Mouse (Mus musculus) brain, embryonic 14.5 days (tissue): ENCODE measurements at regions not wholly inside any gene's neighbourhood (a gene's known extent, or its start where the extent isn't known, plus 50 kb on each side); places are given as distances from the start of the nearest gene placed in this dataset.

Experiments used
- CTCF ChIP-seq: fragments of 200-500 bp; IDR thresholded peaks from 2 replicates; pipeline ENCODE4 v1.5.1; 2012; ENCODE audit warnings: inconsistent platforms, mild to moderate bottlenecking, moderate library complexity, borderline replicate concordance; ENCODE audit not compliant: insufficient read depth, insufficient read length; ENCODE audit errors: extremely low read depth
- POLR2A ChIP-seq: fragments of 200-500 bp; IDR thresholded peaks from 2 replicates; pipeline ENCODE4 v1.6.1; 2012; ENCODE audit warnings: mild to moderate bottlenecking, inconsistent platforms, borderline replicate concordance; ENCODE audit not compliant: poor library complexity, insufficient read depth, insufficient read length, severe bottlenecking; ENCODE audit errors: extremely low read depth

DNA sequence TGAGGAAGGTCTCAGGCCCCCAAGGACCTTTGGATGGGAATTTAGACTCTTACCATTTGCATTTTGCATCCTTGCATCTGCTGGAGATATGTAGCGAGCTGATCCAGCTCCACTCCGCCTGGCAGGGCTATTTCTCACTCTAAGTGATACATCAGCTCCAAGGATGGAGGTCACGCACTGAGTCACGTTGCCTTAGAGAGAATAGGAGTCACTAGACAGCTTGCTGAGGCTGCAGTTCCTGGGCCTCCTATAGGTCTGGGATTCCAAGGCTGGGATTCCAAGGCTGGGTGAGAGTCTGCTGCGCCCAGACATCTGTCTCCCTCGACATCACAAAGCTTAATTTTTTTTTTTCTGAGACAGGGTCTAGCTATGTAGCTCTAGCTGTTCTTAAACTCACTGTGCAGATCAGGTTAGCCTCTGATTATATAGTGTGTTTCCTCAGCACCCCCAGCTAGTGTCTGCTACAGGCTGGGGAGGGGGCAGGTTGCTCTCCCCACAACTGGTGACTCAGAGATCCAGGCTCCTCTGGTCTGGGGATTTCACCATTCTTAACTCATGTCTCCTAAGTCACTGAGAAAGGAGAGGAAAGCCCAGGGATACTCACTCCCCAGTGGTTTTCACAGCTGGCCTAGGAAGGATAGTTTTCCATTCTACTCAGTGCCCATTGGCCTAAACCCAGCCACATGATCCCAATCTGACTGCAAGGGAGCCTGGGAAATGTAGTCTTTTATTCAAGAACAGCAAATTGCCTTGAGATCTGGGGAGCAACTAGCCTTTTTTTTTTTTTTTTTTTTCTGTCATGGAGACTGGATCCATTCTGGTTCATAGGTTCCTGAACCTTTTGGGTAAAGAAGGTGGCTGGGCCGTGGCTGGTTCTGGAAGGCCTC lies 76.4 kb upstream of the Grik3 start:
- TF ChIP-seq CTCF (no peak), POLR2A (no peak)
